Mouse (Mus musculus) cerebellum, postnatal 36 days (tissue): ENCODE measurements around the gene Tfcp2l1.
"Not testable (repeated sequence)": the region's sequence is repeated elsewhere in the genome, so short reads cannot be mapped to it uniquely, and the experiment has no call there.

Experiments
- DNase-seq, 2 experiments: peaks; one replicate each; pipeline ENCODE4 v3.0.0; 2021 to 2022; ENCODE audit warnings: mixed read lengths in 2 of 2

Gene Tfcp2l1

DNA sequence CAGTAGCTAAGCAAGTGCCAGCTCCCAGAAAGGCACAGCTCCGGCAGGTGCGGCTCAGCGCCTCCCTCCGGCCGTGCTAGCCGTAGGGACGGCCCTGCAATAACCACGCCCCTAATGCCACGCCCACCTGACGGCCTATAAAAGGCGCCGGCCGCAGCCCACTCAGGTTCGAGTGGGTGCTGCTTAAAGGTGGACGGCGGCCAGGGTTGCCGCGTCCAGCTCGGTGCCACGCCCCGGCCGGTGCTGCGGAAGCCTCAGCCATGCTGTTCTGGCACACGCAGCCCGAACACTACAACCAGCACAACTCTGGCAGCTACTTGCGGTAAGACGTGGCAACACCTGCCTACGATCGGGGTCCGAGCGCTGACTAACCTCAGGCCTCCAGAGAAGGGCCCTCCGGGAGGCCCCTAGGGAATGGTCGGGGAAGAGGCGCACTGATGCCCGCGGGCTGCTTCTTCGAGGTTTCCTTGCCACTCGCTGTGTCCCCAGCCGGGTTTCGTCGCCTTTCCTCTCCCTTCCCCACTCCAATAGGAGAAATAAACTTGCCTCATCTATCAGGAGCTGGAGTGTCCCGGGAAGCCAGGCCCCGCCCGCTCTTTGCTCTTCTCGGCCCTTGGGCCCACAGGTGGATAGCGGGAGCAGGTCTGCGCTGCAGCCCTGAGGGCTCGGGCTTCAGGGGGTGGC, at the start of gene Tfcp2l1:
Tfcp2l1 (plus strand) TSS at position 165 of the 684 bp plus-strand sequence.
- DNase-seq = peak; percentile 56 to 69

DNA sequence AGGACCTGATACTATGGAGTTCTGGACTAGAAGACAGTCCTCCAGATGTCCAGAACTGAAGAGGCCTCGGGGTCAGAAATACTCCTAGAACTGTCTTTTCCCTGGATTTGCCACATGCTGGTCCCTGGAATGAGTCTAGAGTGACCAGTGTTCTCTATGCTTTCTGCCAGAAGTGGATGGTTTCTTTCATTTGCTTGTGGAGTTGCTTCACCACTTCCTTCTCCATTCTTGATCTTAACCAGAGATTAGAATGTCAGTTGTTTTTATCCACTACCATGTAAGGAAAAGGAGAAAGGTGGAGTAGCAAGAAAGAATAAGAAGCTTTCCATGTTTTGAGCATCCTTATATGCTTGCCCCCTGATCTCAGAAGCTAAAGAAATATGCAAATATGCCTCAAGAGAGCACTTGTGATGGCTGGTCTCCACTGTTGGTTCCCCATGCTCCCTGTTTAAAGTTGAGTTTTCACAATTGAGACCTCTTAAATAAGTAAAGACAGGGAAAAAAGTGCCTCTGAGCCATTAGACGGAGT, 47.5 kb upstream of the Tfcp2l1 start:
- DNase-seq = no peak

DNA sequence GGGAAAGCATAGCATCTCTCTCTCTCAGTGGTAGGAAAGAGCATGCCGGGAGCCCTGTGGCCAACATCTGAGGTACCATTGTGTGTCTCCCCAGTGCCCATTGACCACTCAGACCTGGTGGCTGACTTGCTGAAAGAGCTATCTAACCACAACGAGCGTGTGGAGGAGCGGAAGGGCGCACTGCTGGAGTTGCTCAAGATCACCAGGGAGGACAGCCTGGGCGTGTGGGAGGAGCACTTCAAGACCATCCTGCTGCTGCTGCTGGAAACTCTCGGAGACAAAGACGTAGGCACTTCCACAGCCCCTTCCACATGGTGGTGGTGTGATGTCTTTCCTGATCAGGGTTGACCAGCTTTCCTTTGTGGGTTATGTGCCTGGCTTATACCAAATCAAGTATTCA, 46.6 kb upstream of the Tfcp2l1 start:
- DNase-seq = no peak

DNA sequence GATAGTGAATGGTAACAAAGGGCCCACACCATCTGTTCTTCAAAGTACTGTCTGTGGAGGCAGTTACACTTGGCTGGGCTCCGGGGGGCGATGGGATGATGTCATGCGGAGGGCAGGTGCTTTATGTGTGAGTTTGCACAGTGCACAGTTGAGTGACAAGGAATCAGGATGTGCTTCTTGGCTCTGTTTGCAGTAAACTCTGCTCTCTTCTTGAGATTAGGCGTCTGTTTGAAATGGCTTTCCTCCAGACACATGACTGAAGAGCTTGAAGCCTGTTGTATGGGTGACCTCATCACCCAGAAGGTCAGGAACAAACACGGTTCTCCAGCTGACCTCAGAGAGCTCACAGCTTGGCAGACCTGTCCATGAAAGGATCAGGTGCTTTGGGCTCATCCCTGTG, 38.0 kb upstream of the Tfcp2l1 start:
- no peak for DNase-seq

DNA sequence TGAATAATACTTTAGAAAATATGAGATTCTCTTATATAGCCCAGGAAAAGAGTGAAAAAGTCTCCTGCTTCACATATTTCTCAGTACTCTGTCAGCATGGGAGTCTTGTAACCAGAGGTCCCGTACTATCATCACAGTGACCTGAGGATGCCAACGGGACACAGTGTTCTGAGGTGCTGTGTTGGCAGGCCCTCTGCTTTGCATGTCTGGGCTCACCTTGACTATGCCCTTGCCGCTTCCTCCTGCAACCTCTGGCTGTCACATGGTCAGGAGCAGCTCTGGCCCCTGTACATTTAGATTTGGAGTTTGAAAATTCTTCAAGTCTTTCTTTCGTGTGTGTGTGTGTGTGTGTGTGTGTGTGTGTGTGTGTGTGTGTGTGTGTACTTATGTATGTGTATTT, 34.8 kb upstream of the Tfcp2l1 start:
- DNase-seq = no peak

DNA sequence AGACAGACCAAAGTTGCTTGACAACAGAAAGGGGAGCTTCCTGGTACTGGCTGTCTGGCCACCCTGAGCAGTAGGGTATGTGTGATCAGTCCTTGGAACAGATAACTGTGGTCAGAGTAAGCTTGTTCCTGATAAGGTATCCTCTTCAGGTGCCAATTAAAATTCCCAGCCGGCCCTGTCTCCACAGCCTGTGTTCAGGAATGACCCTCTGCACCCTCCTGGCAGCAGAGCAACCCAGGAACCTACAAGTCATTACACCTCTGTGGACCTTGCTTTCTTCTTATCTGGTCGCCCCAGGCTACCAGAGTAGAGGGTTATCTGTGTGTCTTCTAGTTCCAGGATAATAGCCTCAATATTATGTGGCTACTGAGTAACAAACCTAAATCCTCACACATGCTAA, 32.4 kb upstream of the Tfcp2l1 start:
- no peak for DNase-seq

DNA sequence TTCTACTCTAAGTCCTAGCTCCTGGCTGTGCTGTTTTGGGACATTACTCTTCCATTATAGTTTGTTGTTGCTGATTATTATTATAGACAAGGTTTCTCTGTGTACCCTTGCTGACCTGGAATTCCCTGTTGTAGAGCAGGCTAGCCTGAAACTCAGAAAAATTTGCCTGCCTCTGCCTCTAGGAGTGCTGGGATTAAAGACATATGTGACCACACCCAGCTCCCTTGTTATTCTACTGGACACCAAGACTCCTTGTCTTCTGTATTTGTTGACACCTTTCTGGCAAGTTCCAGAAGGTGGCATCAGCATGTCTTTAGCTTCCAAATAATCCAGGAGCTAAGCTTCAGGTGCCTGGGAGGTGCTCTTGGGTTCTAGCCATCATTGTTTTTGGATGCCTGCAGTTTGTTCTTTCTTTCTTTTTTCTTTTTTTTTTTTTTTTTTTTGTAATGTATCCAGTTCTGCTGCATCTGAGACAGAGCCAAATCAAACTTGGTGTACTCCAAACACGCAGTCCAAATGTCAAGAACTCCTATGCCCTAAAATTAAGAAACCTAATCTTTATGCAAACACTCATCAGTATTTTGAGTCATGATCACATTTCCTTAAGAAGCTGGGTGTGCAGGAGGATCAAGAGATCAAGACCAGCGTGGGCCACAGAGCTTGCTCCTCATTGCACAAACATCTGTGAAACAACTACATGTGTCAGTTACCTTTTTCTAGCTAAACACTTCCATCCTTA, 30.1 kb upstream of the Tfcp2l1 start:
- no peak for DNase-seq

- DNase-seq = peak; percentile 72
Observed at GRCm38 (mm10) chr1:118598339-118598738, 29.4 kb upstream of the Tfcp2l1 start.

DNA sequence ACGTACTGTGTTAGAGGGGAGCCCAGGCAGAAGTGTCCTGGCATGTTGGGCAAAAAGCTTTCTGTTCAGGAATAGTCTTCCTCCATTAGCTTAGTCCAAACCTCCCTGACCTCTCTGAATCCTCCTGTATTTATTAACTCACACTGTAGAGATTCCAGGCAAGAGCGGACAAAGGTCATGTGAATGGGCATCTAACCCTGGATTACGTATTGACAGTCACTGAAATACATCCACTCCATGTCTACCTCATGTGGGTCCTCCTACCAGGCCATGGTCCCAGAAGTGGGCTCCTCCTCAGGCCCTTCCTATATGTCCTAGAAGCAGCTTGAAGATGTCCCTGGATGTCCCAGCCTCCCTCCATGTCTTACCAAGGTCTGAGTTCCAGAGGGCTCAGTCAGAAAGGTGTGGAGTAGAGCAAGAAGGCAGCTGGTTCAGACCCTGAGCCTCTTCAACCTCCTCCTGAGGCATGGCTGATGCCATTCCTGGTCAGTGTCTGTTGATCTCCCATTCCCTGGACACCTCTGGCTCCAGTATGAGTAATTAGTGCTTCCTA, 14.0 kb upstream of the Tfcp2l1 start:
- no peak for DNase-seq

GRCm38 (mm10) chr1:118621055-118621454, 6.7 kb upstream of the Tfcp2l1 start:
- DNase-seq = not testable (repeated sequence)

GRCm38 (mm10) chr1:118622857-118623256, 4.9 kb upstream of the Tfcp2l1 start:
- no peak for DNase-seq

DNA sequence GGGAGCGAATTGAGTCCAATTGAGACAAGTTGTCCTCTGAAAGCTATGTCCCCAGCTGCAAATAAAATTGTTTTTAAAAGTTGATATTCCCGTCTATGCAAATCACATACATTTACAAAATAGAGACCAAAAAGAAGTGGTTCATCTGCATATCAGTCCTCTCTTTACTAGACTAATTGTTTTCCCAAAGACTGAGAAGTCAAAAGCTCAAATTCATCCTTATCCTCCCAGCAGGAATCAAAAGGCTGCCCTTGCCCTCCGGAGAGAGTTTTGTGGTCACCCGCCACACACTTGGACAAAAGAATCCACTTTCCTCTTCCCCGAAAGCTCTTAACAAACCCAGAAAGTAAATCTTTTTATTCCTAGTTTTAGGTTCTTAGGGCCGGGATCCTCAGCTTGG, 2.3 kb upstream of the Tfcp2l1 start:
- no peak for DNase-seq

DNA sequence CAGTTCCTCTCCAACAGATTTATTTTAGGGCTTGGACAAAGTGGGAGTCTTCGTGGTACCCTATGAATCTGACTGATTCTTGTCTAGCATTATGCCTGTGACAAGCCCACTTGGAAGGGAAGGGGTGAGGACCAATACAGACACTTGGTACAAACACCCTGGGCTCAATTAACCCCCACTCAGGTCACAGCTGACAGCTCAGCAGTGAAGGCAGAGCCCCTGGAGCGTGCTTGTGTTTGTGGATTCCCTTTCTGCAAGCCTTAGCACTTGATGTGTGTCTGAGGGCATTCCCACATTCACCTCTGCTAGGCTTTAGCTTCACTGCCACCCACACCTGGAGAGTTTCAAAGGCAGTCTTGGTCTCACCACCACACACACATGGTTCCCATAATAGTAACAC, 1.8 kb upstream of the Tfcp2l1 start:
- DNase-seq = no peak

DNA sequence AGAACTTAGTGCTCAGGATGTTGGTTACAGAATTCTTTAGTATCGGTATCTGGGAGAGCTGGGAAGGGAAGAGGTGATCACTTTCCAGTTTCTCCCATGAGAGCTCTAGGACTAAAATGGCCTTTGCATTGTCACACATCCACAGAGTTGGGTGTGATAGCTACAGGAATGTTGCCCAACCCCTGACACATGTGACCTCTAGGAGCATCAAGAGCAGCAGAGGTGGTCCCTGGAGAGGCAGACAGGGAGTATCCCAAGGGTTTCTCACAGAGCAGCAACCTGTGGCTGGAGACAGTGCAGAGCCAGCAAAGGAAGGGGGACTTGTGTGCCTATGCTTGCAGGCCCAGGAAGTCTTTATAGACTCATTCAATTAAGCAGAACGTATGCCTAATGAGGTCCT, 1.3 kb upstream of the Tfcp2l1 start:
- DNase-seq = no peak

- DNase-seq = no peak
Observed at GRCm38 (mm10) chr1:118633415-118633980, 5.8 kb downstream of the Tfcp2l1 start.

DNA sequence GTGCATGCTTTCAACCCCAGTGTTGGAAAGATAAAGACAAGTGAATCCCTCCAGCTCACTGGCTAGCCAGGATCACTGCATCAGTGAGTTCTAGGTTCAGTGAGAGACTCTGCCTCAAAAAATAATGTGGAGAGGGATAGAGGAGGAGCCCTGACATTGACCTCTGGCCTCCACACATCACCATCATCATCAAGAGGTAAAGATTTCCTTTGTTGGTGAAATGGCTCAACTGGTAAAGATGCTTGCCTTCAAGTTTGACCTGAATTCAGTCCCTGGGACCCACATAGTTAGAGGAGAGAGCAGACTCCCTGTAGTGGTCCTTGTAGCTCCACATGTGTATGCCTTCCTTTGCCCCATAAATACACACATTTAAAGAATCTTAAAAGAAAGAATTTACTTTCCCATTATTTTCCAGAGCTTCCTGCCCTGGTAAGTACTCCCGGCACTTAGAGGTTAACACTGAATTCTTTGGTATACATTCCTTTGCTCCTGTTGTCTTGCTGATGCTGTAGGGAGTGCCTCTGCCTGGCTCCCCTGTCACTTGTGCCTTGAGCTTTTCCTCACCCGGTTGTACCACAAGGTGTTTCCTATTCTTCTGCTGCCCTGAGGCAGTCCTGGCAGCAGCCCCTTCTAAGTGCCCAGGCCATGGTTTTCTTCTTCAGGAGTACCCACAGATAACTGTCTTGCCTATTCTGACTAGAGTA, 14.7 kb downstream of the Tfcp2l1 start:
- DNase-seq = no peak

- DNase-seq = no peak
Observed at GRCm38 (mm10) chr1:118643138-118643979, 15.6 kb downstream of the Tfcp2l1 start.

- no peak for DNase-seq
Observed at GRCm38 (mm10) chr1:118645701-118646100, 18.0 kb downstream of the Tfcp2l1 start.

- no peak for DNase-seq
Observed at GRCm38 (mm10) chr1:118648015-118648414, 20.3 kb downstream of the Tfcp2l1 start.

- DNase-seq = no peak
Observed at GRCm38 (mm10) chr1:118649933-118650770, 22.4 kb downstream of the Tfcp2l1 start.

- no peak for DNase-seq
Observed at GRCm38 (mm10) chr1:118650771-118651080, 23.0 kb downstream of the Tfcp2l1 start.
